Mouse (Mus musculus): ENCODE measurements around the gene Itga5.

GRCm38 (mm10) chr15:103375112-103375800 is 8.7 kb upstream of the Itga5 start:
- TF ChIP-seq CTCF (conservative IDR thresholded peaks at IDR 0.05; ENCODE audit: low read length) (no peak), POU5F1 (IDR thresholded peaks at IDR 0.05; ENCODE audit: borderline replicate concordance, low read length) (no peak), NANOG (IDR thresholded peaks at IDR 0.05; ENCODE audit: borderline replicate concordance, low read length) (no peak)

Data from E14TG2a.4 (cell line).